ENCODE assay signal across 9 mouse cellular contexts in genomic region chr17:68841892-68842252, GRCm38 (mm10). TPM values are rescaled to one million over a fixed set of nuclear protein-coding genes. Genes with fewer than 3 reads are reported as not detected.
DNase-seq lines count a peak whose midpoint lies in the region; ATAC-seq and TF ChIP-seq lines count a peak whose summit lies in the region.
"Had no signal": no experiment of that assay in that cellular context is flagged by ENCODE, and none has a peak within 500 bp of the region (broad histone marks: within the 10 kb centered on the region; RNA-seq: fewer than 3 reads in every experiment).

No protein-coding gene starts in this region.

- TF ChIP-seq CTCF in hindbrain, postnatal 0 days (IDR thresholded peaks at IDR 0.05; ENCODE audit: low read depth) = no peak

- DNase-seq in kidney, postnatal 4 days = no peak
- DNase-seq in hindbrain, postnatal 0 days (ENCODE audit: low spot score) = no peak
- no peak for DNase-seq in retina, postnatal 1 day
- DNase-seq in cerebellum, adult 9-11 months = no peak
- DNase-seq in layer of hippocampus, postnatal 10 days (ENCODE audit: low spot score in 2 of 2) = no peak

- H3K4me3 ChIP-seq in kidney, embryonic 14.5 days (ENCODE audit: low read length) = peak overlapping the region; percentile 53
- H3K4me3 ChIP-seq in embryonic facial prominence, embryonic 15.5 days (replicated peaks) = peak overlapping the region; percentile 55
- H3K4me3 ChIP-seq in hindbrain, postnatal 0 days (ENCODE audit: low read length) = peak overlapping the region; percentile 50
- H3K4me3 ChIP-seq in midbrain, embryonic 16.5 days (ENCODE audit: low read depth, low read length) = peak overlapping the region; percentile 55

- H3K27me3 ChIP-seq in kidney, embryonic 14.5 days (ENCODE audit: control insufficient read depth, insufficient read depth, low read length) = peaks cover 45% of the 10 kb centered on the region
- peaks cover 40% of the 10 kb centered on the region for H3K27me3 ChIP-seq in embryonic facial prominence, embryonic 15.5 days
- H3K27me3 ChIP-seq in hindbrain, postnatal 0 days (ENCODE audit: insufficient read depth, low read length) = no peaks in the 10 kb centered on the region
- H3K27me3 ChIP-seq in midbrain, embryonic 16.5 days (ENCODE audit: control insufficient read depth, insufficient read depth, low read depth, low read length) = peaks cover 5% of the 10 kb centered on the region; the same call in 1 of the 2 replicates

- H3K9me3 ChIP-seq in kidney, embryonic 14.5 days (ENCODE audit: control insufficient read depth, low read length) = no peaks in the 10 kb centered on the region
- H3K9me3 ChIP-seq in embryonic facial prominence, embryonic 15.5 days (replicated peaks) = no peaks in the 10 kb centered on the region
- no peaks in the 10 kb centered on the region for H3K9me3 ChIP-seq in hindbrain, postnatal 0 days (ENCODE audit: low read length)
- H3K9me3 ChIP-seq in midbrain, embryonic 16.5 days (replicated peaks; ENCODE audit: control insufficient read depth, low read length, poor library complexity, severe bottlenecking) = no peaks in the 10 kb centered on the region

- no peak overlapping the region for H3K27ac ChIP-seq in kidney, embryonic 14.5 days (ENCODE audit: low read depth, low read length)
- H3K27ac ChIP-seq in embryonic facial prominence, embryonic 15.5 days (replicated peaks) = no peak overlapping the region
- no peak overlapping the region for H3K27ac ChIP-seq in hindbrain, postnatal 0 days
- H3K27ac ChIP-seq in midbrain, embryonic 16.5 days (ENCODE audit: low read length) = no peak overlapping the region

- peak; percentile 40 for ATAC-seq in kidney, embryonic 14.5 days (ENCODE audit: low FRiP score, low TSS enrichment)
- 0 out of 2 replicates have a peak, but pooled peaks have one; percentile 25 for ATAC-seq in embryonic facial prominence, embryonic 15.5 days (ENCODE audit: insufficient number of reproducible peaks, low FRiP score, low TSS enrichment, low read depth)
- peak; percentile 34; the same call in 1 of the 2 replicates for ATAC-seq in hindbrain, postnatal 0 days
- ATAC-seq in midbrain, embryonic 16.5 days = peak; percentile 19

- WGBS in kidney, embryonic 14.5 days = 3% methylated on average over 22 of the region's 22 CpGs
- WGBS in embryonic facial prominence, embryonic 15.5 days = 5% methylated on average over 22 of the region's 22 CpGs
- 6% methylated on average over 12 of the region's 22 CpGs for WGBS in hindbrain, postnatal 0 days
- WGBS in midbrain, embryonic 16.5 days = 5% methylated on average over 20 of the region's 22 CpGs

- peak overlapping the region; percentile 96 for H3K4me2 ChIP-seq in kidney, embryonic 14.5 days (replicated peaks; ENCODE audit: low read depth, low read length)
- H3K4me2 ChIP-seq in embryonic facial prominence, embryonic 15.5 days (replicated peaks) = peak overlapping the region; percentile 99
- peak overlapping the region; percentile 95 for H3K4me2 ChIP-seq in hindbrain, postnatal 0 days (ENCODE audit: low read depth, low read length)
- peak overlapping the region; percentile 96 for H3K4me2 ChIP-seq in midbrain, embryonic 16.5 days (ENCODE audit: low read length)

- H3K9ac ChIP-seq in kidney, embryonic 14.5 days (ENCODE audit: low read depth, low read length) = peak overlapping the region; percentile 53; the same call in 1 of the 2 replicates
- peak overlapping the region; percentile 29 for H3K9ac ChIP-seq in embryonic facial prominence, embryonic 15.5 days
- H3K9ac ChIP-seq in hindbrain, postnatal 0 days (replicated peaks; ENCODE audit: low read length) = peak overlapping the region; percentile 70
- H3K9ac ChIP-seq in midbrain, embryonic 16.5 days (ENCODE audit: low read depth, low read length) = peak overlapping the region; percentile 76

- no peaks in the 10 kb centered on the region for H3K36me3 ChIP-seq in kidney, embryonic 14.5 days (ENCODE audit: control insufficient read depth, insufficient read depth, low read length)
- H3K36me3 ChIP-seq in embryonic facial prominence, embryonic 15.5 days = no peaks in the 10 kb centered on the region
- no peaks in the 10 kb centered on the region for H3K36me3 ChIP-seq in hindbrain, postnatal 0 days (ENCODE audit: insufficient read depth, low read length)
- H3K36me3 ChIP-seq in midbrain, embryonic 16.5 days (ENCODE audit: control insufficient read depth, insufficient read depth, low read length) = no peaks in the 10 kb centered on the region
- H3K36me3 ChIP-seq: G1E had no signal

- H3K4me1 ChIP-seq in kidney, embryonic 14.5 days (ENCODE audit: control insufficient read depth, insufficient read depth, low read length) = peaks cover 18% of the 10 kb centered on the region
- peaks cover 35% of the 10 kb centered on the region for H3K4me1 ChIP-seq in embryonic facial prominence, embryonic 15.5 days
- peaks cover 8% of the 10 kb centered on the region for H3K4me1 ChIP-seq in hindbrain, postnatal 0 days (ENCODE audit: insufficient read depth, low read length)
- peaks cover 24% of the 10 kb centered on the region for H3K4me1 ChIP-seq in midbrain, embryonic 16.5 days (ENCODE audit: control insufficient read depth, insufficient read depth, low read length)

RNA-seq across cellular contexts. Expression of gene Tmem200c, which starts 15.4 kb away (rescaled TPM):
- 0.43 and 0.56 TPM in 2 replicates for polyA plus RNA-seq in kidney, embryonic 14.5 days (2014; fragmentation: Nextera tagmentation; extraction: Ambion mirVana)
- polyA plus RNA-seq in embryonic facial prominence, embryonic 15.5 days (2015; fragmentation: Nextera tagmentation; extraction: Ambion mirVana) = 1.4 and 2.1 TPM in 2 replicates
- 15.4 and 19.9 TPM in 2 replicates for total RNA-seq in hindbrain, postnatal 0 days (2014; rRNA removed)
- polyA plus RNA-seq in hindbrain, postnatal 0 days (2015; fragmentation: Nextera tagmentation; extraction: Ambion mirVana) = 2.3 and 2.7 TPM in 2 replicates
- 2.9 and 3.1 TPM in 2 replicates for polyA plus RNA-seq in midbrain, embryonic 16.5 days (2015; fragmentation: Nextera tagmentation; extraction: Ambion mirVana)
- total RNA-seq in layer of hippocampus, postnatal 10 days (2021) = 1 to 10 TPM; 6.0 to 7.0 TPM
- polyA plus RNA-seq: G1E had no signal
